Mouse (Mus musculus) lung, embryonic 15.5 days (tissue): ENCODE data around the gene Gphb5. TPM values are rescaled to one million over a fixed set of nuclear protein-coding genes. Genes with fewer than 3 reads are reported as not detected.

Experiments used
- ATAC-seq: fragments of 200-750 bp; cut with Nextera tagmentation; 2 replicates; pipeline ENCODE4 v1.8.0; 2017; ENCODE audit warnings: moderate number of reproducible peaks, borderline replicate concordance; ENCODE audit not compliant: low FRiP score, low TSS enrichment; ENCODE audit errors: extremely low read depth
- H3K27ac ChIP-seq: fragments of 300-500 bp; sonication (generic); 2 replicates; pipeline ENCODE4 v1.5.1; 2015; ENCODE audit warnings: moderate library complexity, mild to moderate bottlenecking, inconsistent platforms
- H3K27me3 ChIP-seq: fragments of 300-500 bp; sonication (generic); 2 replicates; pipeline ENCODE4 v1.6.1; 2015; ENCODE audit warnings: inconsistent platforms
- H3K36me3 ChIP-seq: fragments of 300-500 bp; sonication (generic); 2 replicates; pipeline ENCODE4 v1.6.1; 2015; ENCODE audit warnings: inconsistent platforms
- H3K4me1 ChIP-seq: fragments of 300-500 bp; sonication (generic); 2 replicates; pipeline ENCODE4 v1.6.1; 2015; ENCODE audit warnings: inconsistent platforms
- H3K4me2 ChIP-seq: fragments of 300-500 bp; sonication (generic); 2 replicates; pipeline ENCODE4 v1.6.1; 2015; ENCODE audit warnings: inconsistent platforms, mild to moderate bottlenecking, moderate library complexity
- H3K4me3 ChIP-seq: fragments of 300-500 bp; sonication (generic); 2 replicates; pipeline ENCODE4 v1.5.1; 2015; ENCODE audit warnings: mild to moderate bottlenecking, inconsistent platforms
- H3K9ac ChIP-seq: fragments of 300-500 bp; sonication (generic); 2 replicates; pipeline ENCODE4 v1.6.1; 2015; ENCODE audit warnings: inconsistent platforms
- H3K9me3 ChIP-seq: fragments of 300-500 bp; sonication (generic); 2 replicates; pipeline ENCODE4 v1.6.1; 2016; ENCODE audit warnings: inconsistent platforms
- WGBS: fragments of 180-500 bp; shearing (Covaris S2); methylation state at CpG from one replicate; pipeline ENCODE4 v1.1.7; 2015; 5-methylcytosine and 5-hydroxymethylcytosine counted together
- polyA plus RNA-seq: library from polyadenylated mRNA; unstranded; fragments of >200 nt; fragmentation: Nextera tagmentation; extraction: Ambion mirVana; gene quantifications from 2 replicates; pipeline ENCODE4 v1.2.1, GENCODE M21; 2015

Gene Gphb5
- not detected in 2 replicates for polyA plus RNA-seq

DNA sequence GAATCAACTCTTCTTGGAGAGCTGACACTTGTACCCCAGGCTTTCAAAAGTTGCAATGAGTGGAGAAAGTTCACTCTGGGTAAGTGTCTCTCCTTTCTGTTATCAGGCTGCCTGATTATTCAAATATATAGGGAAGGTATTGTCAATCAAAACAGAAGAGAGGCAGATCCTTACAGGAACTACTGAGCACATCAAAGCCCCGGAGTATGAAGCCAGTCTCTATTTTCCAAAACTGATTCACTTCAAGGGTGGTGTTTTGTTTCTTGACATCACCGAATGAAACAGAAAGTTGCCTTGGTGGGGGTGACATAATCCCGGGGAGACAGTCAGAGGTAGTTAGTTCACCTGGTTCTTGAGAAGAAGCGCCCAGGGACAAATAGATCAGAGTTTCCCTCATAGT, at the start of gene Gphb5:
Gene Gphb5 (minus strand): TSS at position 101 of the 400 bp plus-strand sequence.
- Histone ChIP-seq H3K9me3 (no peaks in the 10 kb centered on the region), H3K36me3 (no peaks in the 10 kb centered on the region), H3K4me2 (no peak within 1 kb of the TSS), H3K27me3 (no peaks in the 10 kb centered on the region), H3K9ac (no peak within 1 kb of the TSS), H3K27ac (no peak within 1 kb of the TSS), H3K4me1 (no peaks in the 10 kb centered on the region), H3K4me3 (no peak within 1 kb of the TSS)
- WGBS, result 80% methylated on average over 4 of the region's 4 CpGs
- ATAC-seq, result no peak

DNA sequence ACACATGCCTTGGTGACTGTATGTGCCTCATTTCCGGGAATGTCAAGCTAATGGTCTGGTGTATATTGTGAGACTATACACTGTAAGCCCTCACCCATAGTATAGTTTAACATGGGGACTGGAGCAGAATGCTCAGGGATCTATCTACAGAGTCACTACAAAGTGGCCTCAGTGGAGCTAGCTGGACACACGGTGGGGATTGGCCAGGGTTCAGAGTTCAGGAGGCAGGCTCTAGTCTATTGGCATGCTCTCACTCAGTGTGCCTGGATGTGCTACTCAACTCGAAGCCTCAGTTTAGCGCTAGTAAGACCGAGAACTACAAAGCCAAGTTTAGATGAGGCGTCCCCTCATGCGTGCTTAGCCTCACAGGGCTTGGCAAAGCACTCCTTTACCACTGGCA, 49.6 kb upstream of the Gphb5 start:
- Histone ChIP-seq H3K36me3 (peaks cover 44% of the 10 kb centered on the region), H3K27me3 (no peaks in the 10 kb centered on the region), H3K9me3 (no peaks in the 10 kb centered on the region), H3K27ac (no peak overlapping the region), H3K4me2 (no peak overlapping the region), H3K4me3 (no peak overlapping the region), H3K4me1 (no peaks in the 10 kb centered on the region), H3K9ac (no peak overlapping the region)
- no peak for ATAC-seq
- WGBS, result 84% methylated on average over 7 of the region's 7 CpGs

DNA sequence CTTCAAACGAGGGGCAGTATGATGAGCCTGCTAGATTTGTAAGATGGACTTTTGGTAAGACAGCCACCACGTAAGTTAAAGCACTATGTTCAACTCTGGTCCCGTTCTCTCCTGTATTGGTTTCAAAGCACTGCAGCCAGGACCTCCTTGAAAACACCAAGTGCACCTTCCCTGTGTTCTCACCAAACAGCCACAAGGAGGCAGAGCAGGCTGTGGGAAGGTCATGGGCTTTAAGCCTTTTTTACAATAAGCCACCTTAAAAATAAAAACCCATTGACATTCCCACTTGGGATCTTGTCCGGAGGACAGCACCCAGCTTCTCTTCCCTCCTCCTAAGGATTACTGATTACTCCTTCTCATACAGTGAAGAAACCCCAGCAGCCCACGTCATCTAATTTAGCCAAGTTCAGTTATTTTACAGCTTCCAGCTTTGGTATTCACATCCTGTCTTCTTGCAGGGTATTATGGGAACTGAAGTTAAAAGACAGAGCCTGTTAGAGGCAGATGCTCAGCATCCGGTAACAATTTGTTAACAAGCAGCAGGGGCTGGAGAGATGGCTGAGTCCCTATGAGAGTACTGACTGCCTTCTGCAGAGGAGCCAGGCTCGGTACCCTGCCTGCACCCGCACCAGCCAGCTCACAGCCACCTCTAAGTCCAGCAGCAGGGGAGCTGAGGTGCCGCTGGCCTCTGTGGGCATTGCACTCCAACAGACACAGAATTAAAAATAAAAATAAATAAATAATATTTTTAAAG, 47.6 kb upstream of the Gphb5 start:
- no peak overlapping the region for H3K9ac ChIP-seq
- H3K36me3 ChIP-seq, result peaks cover 55% of the 10 kb centered on the region
- WGBS, result 83% methylated on average over 9 of the region's 9 CpGs
- no peak overlapping the region for H3K4me3 ChIP-seq
- no peaks in the 10 kb centered on the region for H3K27me3 ChIP-seq
- no peaks in the 10 kb centered on the region for H3K4me1 ChIP-seq
- no peak overlapping the region for H3K4me2 ChIP-seq
- no peak for ATAC-seq
- no peak overlapping the region for H3K27ac ChIP-seq
- H3K9me3 ChIP-seq, result no peaks in the 10 kb centered on the region

DNA sequence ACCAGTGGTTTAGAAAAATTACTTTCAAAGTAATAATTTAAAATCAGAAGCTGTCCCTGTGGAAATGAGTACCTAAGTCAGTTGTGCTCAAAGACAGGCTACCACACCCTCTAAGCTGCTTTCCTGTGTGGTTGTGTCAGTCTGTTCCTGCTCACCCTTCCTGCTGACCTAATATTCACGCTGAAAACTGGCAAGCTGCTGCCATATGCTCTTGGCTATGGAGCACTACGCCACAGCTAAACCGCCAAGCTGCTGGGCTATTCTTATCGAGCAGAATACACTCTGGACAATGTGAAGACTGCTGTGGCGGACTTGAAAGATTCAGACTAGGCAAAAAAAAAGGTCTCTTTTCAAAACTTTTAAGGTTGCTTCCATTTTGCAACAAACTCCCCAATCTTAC, 44.0 kb upstream of the Gphb5 start:
- Histone ChIP-seq H3K4me1 (no peaks in the 10 kb centered on the region), H3K4me2 (no peak overlapping the region), H3K9ac (no peak overlapping the region), H3K4me3 (no peak overlapping the region), H3K9me3 (no peaks in the 10 kb centered on the region), H3K27ac (no peak overlapping the region), H3K36me3 (peaks cover 54% of the 10 kb centered on the region), H3K27me3 (no peaks in the 10 kb centered on the region)
- no peak for ATAC-seq
- WGBS, result 88% methylated on average over 5 of the region's 5 CpGs

DNA sequence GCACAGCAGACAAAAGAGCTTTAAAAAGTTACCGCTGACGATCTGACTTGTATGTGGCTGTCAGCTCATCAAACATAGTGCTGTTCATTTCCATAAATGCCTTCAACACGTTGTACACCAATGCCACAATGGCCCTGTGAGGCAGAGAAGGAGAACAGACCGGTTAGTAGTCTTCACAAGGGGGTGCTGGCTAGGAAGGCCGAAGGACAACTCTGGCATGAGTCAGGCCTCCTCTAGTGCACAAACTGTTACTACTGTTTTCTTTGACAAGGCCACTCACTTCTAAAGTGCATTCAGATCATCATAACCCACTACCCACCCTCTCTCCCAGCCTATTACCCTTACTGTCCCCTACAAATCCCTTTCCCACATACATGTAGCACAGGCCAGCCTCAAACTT, 43.1 kb upstream of the Gphb5 start:
- no peaks in the 10 kb centered on the region for H3K27me3 ChIP-seq
- H3K4me1 ChIP-seq, result no peaks in the 10 kb centered on the region
- no peak overlapping the region for H3K4me3 ChIP-seq
- 92% methylated on average over 5 of the region's 5 CpGs for WGBS
- no peak overlapping the region for H3K27ac ChIP-seq
- H3K9ac ChIP-seq, result no peak overlapping the region
- ATAC-seq, result no peak
- H3K36me3 ChIP-seq, result peaks cover 47% of the 10 kb centered on the region
- H3K9me3 ChIP-seq, result no peaks in the 10 kb centered on the region
- H3K4me2 ChIP-seq, result no peak overlapping the region

DNA sequence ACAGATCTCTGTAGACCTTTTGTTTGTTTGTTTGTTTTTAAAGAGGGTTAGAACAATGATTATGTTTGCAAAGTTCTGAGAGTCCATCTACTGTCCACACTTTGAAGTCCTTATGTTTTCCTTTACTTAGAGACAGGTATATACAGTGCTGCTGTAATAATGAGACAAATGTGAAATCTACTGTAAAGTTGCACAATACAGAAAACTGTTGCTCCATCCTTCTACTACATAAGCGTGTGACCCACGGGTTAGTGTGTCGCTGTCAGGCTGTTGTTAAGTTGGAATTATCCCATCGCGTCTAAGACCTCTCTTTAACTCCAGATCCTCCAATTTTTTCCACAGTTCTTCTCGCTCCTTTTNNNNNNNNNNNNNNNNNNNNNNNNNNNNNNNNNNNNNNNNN, 36.9 kb upstream of the Gphb5 start:
- Histone ChIP-seq H3K9me3 (no peaks in the 10 kb centered on the region), H3K4me2 (no peak overlapping the region), H3K4me3 (no peak overlapping the region), H3K36me3 (peaks cover 22% of the 10 kb centered on the region), H3K4me1 (0 out of 2 replicates have a peak, but pooled peaks cover 10% of the 10 kb centered on the region), H3K27ac (no peak overlapping the region), H3K9ac (no peak overlapping the region), H3K27me3 (no peaks in the 10 kb centered on the region)
- no peak for ATAC-seq
- 87% methylated on average over 6 of the region's 6 CpGs for WGBS

DNA sequence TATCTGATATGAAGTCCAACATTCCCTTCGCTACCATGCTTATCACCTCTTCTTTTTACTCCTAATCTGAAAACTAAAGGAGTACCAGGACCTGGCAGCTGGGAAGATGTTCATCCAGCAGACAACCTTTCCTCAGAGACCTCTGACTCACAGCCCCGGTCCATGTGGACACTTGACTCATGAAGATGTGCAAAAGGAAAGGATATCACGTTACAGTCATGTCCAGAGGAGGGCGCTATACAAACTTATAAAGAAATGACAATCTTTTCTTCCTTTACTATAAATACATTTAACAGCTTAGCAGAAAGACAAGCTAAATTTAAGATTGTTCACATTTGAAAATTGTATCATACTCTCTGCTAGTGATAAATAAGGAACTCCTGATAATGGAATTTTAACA, 36.4 kb upstream of the Gphb5 start:
- Histone ChIP-seq H3K4me2 (no peak overlapping the region), H3K27ac (no peak overlapping the region), H3K9ac (no peak overlapping the region), H3K9me3 (no peaks in the 10 kb centered on the region), H3K27me3 (no peaks in the 10 kb centered on the region), H3K4me1 (0 out of 2 replicates have a peak, but pooled peaks cover 10% of the 10 kb centered on the region), H3K4me3 (no peak overlapping the region), H3K36me3 (peaks cover 18% of the 10 kb centered on the region)
- 81% methylated on average over 4 of the region's 4 CpGs for WGBS
- no peak for ATAC-seq

DNA sequence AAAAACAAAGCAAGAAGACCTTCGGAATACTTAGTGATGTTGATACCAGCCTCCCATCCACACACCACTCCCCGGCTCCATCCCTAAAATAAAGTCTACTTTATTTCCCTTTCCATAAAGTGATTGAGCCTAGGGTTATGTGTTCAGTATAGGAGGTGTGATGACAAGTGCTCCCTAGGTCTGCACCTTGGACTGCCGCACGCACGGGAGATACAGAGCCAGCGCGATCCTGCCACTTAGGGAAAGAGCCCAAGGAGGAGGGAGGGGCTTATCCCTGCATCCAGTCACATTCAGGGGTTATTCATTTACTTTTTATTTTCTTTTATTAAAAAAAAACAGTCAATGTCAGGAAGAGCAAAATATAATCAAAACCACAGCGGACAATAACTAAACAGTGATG, 34.0 kb upstream of the Gphb5 start:
- Histone ChIP-seq H3K9me3 (no peaks in the 10 kb centered on the region), H3K4me1 (0 out of 2 replicates have a peak, but pooled peaks cover 13% of the 10 kb centered on the region), H3K27me3 (no peaks in the 10 kb centered on the region), H3K36me3 (peaks cover 18% of the 10 kb centered on the region), H3K4me2 (no peak overlapping the region), H3K27ac (no peak overlapping the region), H3K9ac (no peak overlapping the region), H3K4me3 (no peak overlapping the region)
- no peak for ATAC-seq
- WGBS, result 89% methylated on average over 8 of the region's 8 CpGs

DNA sequence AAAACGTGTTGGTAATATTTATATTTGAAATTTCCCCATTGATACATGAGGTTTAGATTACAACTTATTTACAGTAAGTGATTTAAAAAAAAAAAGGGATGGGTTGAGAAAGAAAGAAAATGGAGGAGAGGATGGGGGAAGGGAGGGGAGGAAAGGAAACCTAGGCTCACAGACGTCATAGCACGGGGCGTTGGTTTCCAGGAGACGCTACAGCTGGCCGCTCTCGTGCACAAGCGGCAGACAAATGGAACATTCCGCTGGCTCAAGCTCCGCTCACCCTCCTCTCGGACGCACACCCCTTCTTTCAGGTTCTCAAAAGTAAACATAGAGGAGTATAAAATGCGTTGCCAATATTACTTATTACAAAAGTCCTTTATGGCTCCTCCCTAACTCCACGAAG, 33.4 kb upstream of the Gphb5 start:
- peak; percentile 77; the same call in 1 of the 2 replicates for ATAC-seq
- 42% methylated on average over 14 of the region's 14 CpGs for WGBS
- Histone ChIP-seq H3K4me3 (no peak overlapping the region), H3K4me2 (no peak overlapping the region; the same call in 1 of the 2 replicates), H3K36me3 (peaks cover 18% of the 10 kb centered on the region), H3K4me1 (0 out of 2 replicates have a peak, but pooled peaks cover 13% of the 10 kb centered on the region), H3K27ac (no peak overlapping the region), H3K9ac (no peak overlapping the region), H3K9me3 (no peaks in the 10 kb centered on the region), H3K27me3 (no peaks in the 10 kb centered on the region)

DNA sequence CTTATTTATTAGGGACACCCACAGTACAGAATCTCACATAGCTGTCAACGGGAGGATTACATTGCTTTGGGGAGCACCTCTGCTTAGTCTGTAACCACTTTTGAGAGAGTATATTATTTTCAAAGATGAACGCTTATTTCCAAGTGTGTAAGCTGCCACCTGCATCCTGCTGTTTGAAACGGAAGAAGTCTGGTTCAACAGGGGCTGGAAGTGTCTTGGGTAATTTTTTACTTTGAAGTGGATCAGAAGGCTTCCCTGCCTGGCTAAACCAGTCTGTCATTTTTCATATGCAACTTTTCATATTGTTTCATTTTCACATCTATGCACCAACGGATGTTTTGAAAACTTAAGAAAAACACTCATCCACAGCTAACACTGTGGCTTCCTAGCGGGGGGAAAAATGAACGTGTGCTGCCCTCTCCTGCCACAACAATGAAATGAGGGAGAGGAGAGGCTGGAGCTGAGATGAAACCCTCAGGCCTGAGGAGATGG, 32.9 kb upstream of the Gphb5 start:
- no peak overlapping the region for H3K4me3 ChIP-seq
- H3K4me1 ChIP-seq, result 0 out of 2 replicates have a peak, but pooled peaks cover 13% of the 10 kb centered on the region
- H3K27ac ChIP-seq, result peak overlapping the region; percentile 10; the same call in 1 of the 2 replicates
- no peaks in the 10 kb centered on the region for H3K9me3 ChIP-seq
- no peak overlapping the region for H3K4me2 ChIP-seq
- peak; percentile 67; the same call in 1 of the 2 replicates for ATAC-seq
- no peak overlapping the region for H3K9ac ChIP-seq
- no peaks in the 10 kb centered on the region for H3K27me3 ChIP-seq
- 41% methylated on average over 6 of the region's 6 CpGs for WGBS
- H3K36me3 ChIP-seq, result peaks cover 18% of the 10 kb centered on the region

DNA sequence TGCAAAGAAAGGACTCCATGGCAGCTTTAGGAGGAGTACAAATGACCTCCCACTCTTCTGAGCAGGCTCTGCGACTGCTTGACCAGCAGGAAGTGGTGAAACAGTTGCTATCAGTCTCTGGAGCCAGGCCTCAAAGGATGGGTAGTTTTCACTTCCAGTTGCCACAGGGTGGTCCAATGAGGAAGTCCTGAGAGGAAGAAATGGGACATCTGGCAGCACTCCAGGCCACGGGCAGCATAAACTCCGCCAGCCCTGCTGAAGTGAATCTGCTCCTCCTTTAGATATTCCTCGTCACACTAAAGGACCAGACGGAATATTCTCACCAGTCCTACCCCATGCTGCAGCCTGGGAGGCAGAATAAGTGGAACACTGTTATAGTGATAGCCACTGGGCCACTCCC, 32.3 kb upstream of the Gphb5 start:
- Histone ChIP-seq H3K27ac (peak overlapping the region; percentile 10; the same call in 1 of the 2 replicates), H3K36me3 (peaks cover 18% of the 10 kb centered on the region), H3K4me3 (no peak overlapping the region), H3K9me3 (no peaks in the 10 kb centered on the region), H3K27me3 (no peaks in the 10 kb centered on the region), H3K4me1 (peaks cover 16% of the 10 kb centered on the region; the same call in 1 of the 2 replicates), H3K9ac (no peak overlapping the region), H3K4me2 (no peak overlapping the region)
- ATAC-seq, result 0 out of 2 replicates have a peak, but pooled peaks have one; percentile 23
- 49% methylated on average over 5 of the region's 5 CpGs for WGBS

DNA sequence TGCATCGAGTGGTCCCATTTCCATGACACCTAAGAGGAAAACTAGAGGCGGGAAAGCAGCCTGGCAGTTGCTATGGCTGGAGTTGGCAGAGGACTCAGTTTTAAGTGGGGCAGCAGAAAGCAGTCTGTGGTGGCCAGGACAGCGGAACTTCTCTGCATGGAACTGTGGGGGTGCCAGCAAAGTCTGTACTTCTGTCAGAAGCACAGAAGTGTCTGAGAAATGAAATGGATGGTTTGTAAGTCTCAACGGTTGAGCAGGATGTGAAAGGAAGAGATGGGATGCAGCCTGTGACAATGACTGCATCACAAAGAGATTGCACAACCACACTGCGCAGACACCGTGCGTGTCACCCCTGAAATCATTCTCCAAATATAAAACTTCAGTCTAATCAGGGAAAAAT, 29.7 kb upstream of the Gphb5 start:
- Histone ChIP-seq H3K9me3 (no peaks in the 10 kb centered on the region), H3K27ac (no peak overlapping the region), H3K4me2 (no peak overlapping the region), H3K4me3 (no peak overlapping the region), H3K4me1 (peaks cover 16% of the 10 kb centered on the region; the same call in 1 of the 2 replicates), H3K9ac (no peak overlapping the region), H3K36me3 (no peaks in the 10 kb centered on the region), H3K27me3 (no peaks in the 10 kb centered on the region)
- 63% methylated on average over 7 of the region's 7 CpGs for WGBS
- peak; percentile 16; the same call in 1 of the 2 replicates for ATAC-seq
